Mouse (Mus musculus): ENCODE data around the gene Map3k9. TPM values are rescaled to one million over a fixed set of nuclear protein-coding genes. Genes with fewer than 3 reads are reported as not detected.

The Map3k9 gene
- total and polyA plus RNA-seq, 3 experiments: 0.11 to 0.53 TPM; not detected in 1

GRCm38 (mm10) chr12:81689505-81690056 lies 91.4 kb downstream of the Map3k9 start:
- H3K27me3 ChIP-seq (ENCODE audit: insufficient read depth, low read length): no peaks in the 10 kb centered on the region
- no peaks in the 10 kb centered on the region for H3K9me3 ChIP-seq (replicated peaks)
- H3K4me1 ChIP-seq (ENCODE audit: insufficient read depth, low read depth, low read length): no peaks in the 10 kb centered on the region
- ATAC-seq (ENCODE audit: extremely low read depth, insufficient number of reproducible peaks, low FRiP score, poor library complexity, severe bottlenecking) (no peak), DNase-seq (ENCODE audit: low spot score) (no peak)
- no peaks in the 10 kb centered on the region for H3K36me3 ChIP-seq (replicated peaks)
- no peak overlapping the region for H3K4me3 ChIP-seq (ENCODE audit: low read depth, low read length)
- no peak for TF ChIP-seq POLR2AphosphoS5 (IDR thresholded peaks at IDR 0.05; ENCODE audit: insufficient replicate concordance, low read depth, low read length)
- no peak for TF ChIP-seq CTCF (IDR thresholded peaks at IDR 0.05; ENCODE audit: low read depth, low read length)
- no peak for TF ChIP-seq GATA2 (IDR thresholded peaks at IDR 0.05; ENCODE audit: borderline replicate concordance, low read depth, low read length)
- TF ChIP-seq TAL1 (conservative IDR thresholded peaks at IDR 0.05; ENCODE audit: low read depth, low read length): no peak
- TF ChIP-seq GATA1 (IDR thresholded peaks at IDR 0.05; ENCODE audit: borderline replicate concordance, low read length): no peak

GRCm38 (mm10) chr12:81688537-81688936 lies 92.4 kb downstream of the Map3k9 start:
- ATAC-seq (ENCODE audit: extremely low read depth, insufficient number of reproducible peaks, low FRiP score, poor library complexity, severe bottlenecking) (no peak), DNase-seq (ENCODE audit: low spot score) (no peak)
- no peaks in the 10 kb centered on the region for H3K9me3 ChIP-seq (replicated peaks)
- H3K27me3 ChIP-seq (ENCODE audit: insufficient read depth, low read length): 0 out of 2 replicates have a peak, but pooled peaks cover 3% of the 10 kb centered on the region
- TF ChIP-seq GATA2 (IDR thresholded peaks at IDR 0.05; ENCODE audit: borderline replicate concordance, low read depth, low read length) (no peak), TAL1 (conservative IDR thresholded peaks at IDR 0.05; ENCODE audit: low read depth, low read length) (no peak), GATA1 (IDR thresholded peaks at IDR 0.05; ENCODE audit: borderline replicate concordance, low read length) (no peak), POLR2AphosphoS5 (IDR thresholded peaks at IDR 0.05; ENCODE audit: insufficient replicate concordance, low read depth, low read length) (no peak), CTCF (IDR thresholded peaks at IDR 0.05; ENCODE audit: low read depth, low read length) (no peak)
- H3K4me1 ChIP-seq (ENCODE audit: insufficient read depth, low read depth, low read length): no peaks in the 10 kb centered on the region
- no peak overlapping the region for H3K4me3 ChIP-seq (ENCODE audit: low read depth, low read length)
- H3K36me3 ChIP-seq (replicated peaks): no peaks in the 10 kb centered on the region

GRCm38 (mm10) chr12:81687873-81688272 lies 93.1 kb downstream of the Map3k9 start:
- no peaks in the 10 kb centered on the region for H3K4me1 ChIP-seq (ENCODE audit: insufficient read depth, low read depth, low read length)
- TF ChIP-seq TAL1 (conservative IDR thresholded peaks at IDR 0.05; ENCODE audit: low read depth, low read length) (no peak), GATA2 (IDR thresholded peaks at IDR 0.05; ENCODE audit: borderline replicate concordance, low read depth, low read length) (no peak), GATA1 (IDR thresholded peaks at IDR 0.05; ENCODE audit: borderline replicate concordance, low read length) (no peak), POLR2AphosphoS5 (IDR thresholded peaks at IDR 0.05; ENCODE audit: insufficient replicate concordance, low read depth, low read length) (no peak), CTCF (IDR thresholded peaks at IDR 0.05; ENCODE audit: low read depth, low read length) (no peak)
- H3K36me3 ChIP-seq (replicated peaks): no peaks in the 10 kb centered on the region
- no peak for DNase-seq (ENCODE audit: low spot score)
- ATAC-seq (ENCODE audit: extremely low read depth, insufficient number of reproducible peaks, low FRiP score, poor library complexity, severe bottlenecking): no peak
- 0 out of 2 replicates have a peak, but pooled peaks cover 3% of the 10 kb centered on the region for H3K27me3 ChIP-seq (ENCODE audit: insufficient read depth, low read length)
- no peaks in the 10 kb centered on the region for H3K9me3 ChIP-seq (replicated peaks)
- H3K4me3 ChIP-seq (ENCODE audit: low read depth, low read length): no peak overlapping the region

- TF ChIP-seq POLR2AphosphoS5 (IDR thresholded peaks at IDR 0.05; ENCODE audit: insufficient replicate concordance, low read depth, low read length): no peak
- TF ChIP-seq GATA1 (IDR thresholded peaks at IDR 0.05; ENCODE audit: borderline replicate concordance, low read length): no peak
- no peak for TF ChIP-seq TAL1 (conservative IDR thresholded peaks at IDR 0.05; ENCODE audit: low read depth, low read length)
- TF ChIP-seq CTCF (IDR thresholded peaks at IDR 0.05; ENCODE audit: low read depth, low read length): no peak
- no peak for TF ChIP-seq GATA2 (IDR thresholded peaks at IDR 0.05; ENCODE audit: borderline replicate concordance, low read depth, low read length)
- H3K27me3 ChIP-seq (ENCODE audit: insufficient read depth, low read length): 0 out of 2 replicates have a peak, but pooled peaks cover 3% of the 10 kb centered on the region
- H3K4me1 ChIP-seq (ENCODE audit: insufficient read depth, low read depth, low read length): no peaks in the 10 kb centered on the region
- H3K9me3 ChIP-seq (replicated peaks): no peaks in the 10 kb centered on the region
- no peaks in the 10 kb centered on the region for H3K36me3 ChIP-seq (replicated peaks)
- DNase-seq (ENCODE audit: low spot score) (no peak), ATAC-seq (ENCODE audit: extremely low read depth, insufficient number of reproducible peaks, low FRiP score, poor library complexity, severe bottlenecking) (no peak)
- H3K4me3 ChIP-seq (ENCODE audit: low read depth, low read length): no peak overlapping the region
Observed at GRCm38 (mm10) chr12:81686406-81687117, 94.4 kb downstream of the Map3k9 start.

GRCm38 (mm10) chr12:81685981-81686380 lies 95.0 kb downstream of the Map3k9 start:
- H3K4me3 ChIP-seq (ENCODE audit: low read depth, low read length): no peak overlapping the region
- ATAC-seq (ENCODE audit: extremely low read depth, insufficient number of reproducible peaks, low FRiP score, poor library complexity, severe bottlenecking) (no peak), DNase-seq (ENCODE audit: low spot score) (no peak)
- no peaks in the 10 kb centered on the region for H3K4me1 ChIP-seq (ENCODE audit: insufficient read depth, low read depth, low read length)
- no peaks in the 10 kb centered on the region for H3K9me3 ChIP-seq (replicated peaks)
- TF ChIP-seq POLR2AphosphoS5 (IDR thresholded peaks at IDR 0.05; ENCODE audit: insufficient replicate concordance, low read depth, low read length) (no peak), GATA2 (IDR thresholded peaks at IDR 0.05; ENCODE audit: borderline replicate concordance, low read depth, low read length) (no peak), CTCF (IDR thresholded peaks at IDR 0.05; ENCODE audit: low read depth, low read length) (no peak), GATA1 (IDR thresholded peaks at IDR 0.05; ENCODE audit: borderline replicate concordance, low read length) (no peak), TAL1 (conservative IDR thresholded peaks at IDR 0.05; ENCODE audit: low read depth, low read length) (no peak)
- H3K27me3 ChIP-seq (ENCODE audit: insufficient read depth, low read length): 0 out of 2 replicates have a peak, but pooled peaks cover 3% of the 10 kb centered on the region
- no peaks in the 10 kb centered on the region for H3K36me3 ChIP-seq (replicated peaks)

- TF ChIP-seq CTCF (IDR thresholded peaks at IDR 0.05; ENCODE audit: low read depth, low read length) (no peak), GATA1 (IDR thresholded peaks at IDR 0.05; ENCODE audit: borderline replicate concordance, low read length) (no peak), GATA2 (IDR thresholded peaks at IDR 0.05; ENCODE audit: borderline replicate concordance, low read depth, low read length) (no peak), TAL1 (conservative IDR thresholded peaks at IDR 0.05; ENCODE audit: low read depth, low read length) (no peak)
- DNase-seq (ENCODE audit: low spot score): no peak
- peaks cover 7% of the 10 kb centered on the region; the same call in 1 of the 2 replicates for H3K27me3 ChIP-seq (ENCODE audit: insufficient read depth, low read length)
- H3K4me1 ChIP-seq (ENCODE audit: insufficient read depth, low read depth, low read length): no peaks in the 10 kb centered on the region
- no peak for ATAC-seq (ENCODE audit: extremely low read depth, insufficient number of reproducible peaks, low FRiP score, poor library complexity, severe bottlenecking)
- H3K4me3 ChIP-seq (ENCODE audit: low read depth, low read length): no peak overlapping the region
- H3K36me3 ChIP-seq (replicated peaks): no peaks in the 10 kb centered on the region
- H3K9me3 ChIP-seq (replicated peaks): no peaks in the 10 kb centered on the region
Observed at GRCm38 (mm10) chr12:81684096-81684495, 96.9 kb downstream of the Map3k9 start.

Data from G1E (cell line).